Mouse (Mus musculus): ENCODE measurements at regions not wholly inside any gene's neighbourhood (a gene's known extent, or its start where the extent isn't known, plus 50 kb on each side); places are given as distances from the start of the nearest gene placed in this dataset.

DNA sequence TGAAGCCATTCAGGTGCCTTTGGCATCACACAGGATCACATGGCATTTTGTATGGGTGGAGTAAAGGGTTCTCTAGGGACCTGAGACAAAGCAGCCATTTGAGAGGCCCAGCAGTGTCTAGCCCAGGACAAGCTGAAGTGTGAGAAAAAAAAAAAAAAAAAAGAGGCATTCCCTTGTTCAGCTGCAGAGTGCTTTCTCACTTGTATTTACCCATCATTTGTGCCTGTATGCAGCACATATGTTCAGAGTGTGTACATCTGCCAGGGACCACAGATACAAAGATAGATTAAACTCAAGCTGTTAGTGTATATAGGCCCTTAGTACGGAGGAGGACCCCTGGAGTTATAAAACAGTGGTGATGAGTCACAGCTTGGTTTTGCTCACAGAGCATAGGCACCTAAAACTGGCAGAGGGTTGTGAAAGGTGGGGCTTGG, 159.4 kb upstream of the Arrdc4 start:
- Histone ChIP-seq H3K4me2 (replicated peaks; ENCODE audit: low read depth) (no peak overlapping the region), H3K27me3 (ENCODE audit: control insufficient read depth, insufficient read depth, low read length) (no peaks in the 10 kb centered on the region), H3K9ac (ENCODE audit: low read length) (no peak overlapping the region), H3K4me1 (replicated peaks; ENCODE audit: control insufficient read depth, insufficient read depth) (no peaks in the 10 kb centered on the region), H3K36me3 (ENCODE audit: control insufficient read depth, insufficient read depth, low read length) (no peaks in the 10 kb centered on the region), H3K9me3 (ENCODE audit: control insufficient read depth, low read length) (no peaks in the 10 kb centered on the region), H3K4me3 (ENCODE audit: low read depth, low read length) (no peak overlapping the region), H3K27ac (replicated peaks) (no peak overlapping the region)
- WGBS, result 24% methylated on average over 1 of the region's 1 CpGs
- no peak for ATAC-seq (ENCODE audit: low FRiP score, low TSS enrichment)
- no peak for DNase-seq (ENCODE audit: low spot score)
- TF ChIP-seq EP300 (optimal IDR thresholded peaks at IDR 0.05) (no peak), CTCF (IDR thresholded peaks at IDR 0.05; ENCODE audit: low read depth) (no peak)

DNA sequence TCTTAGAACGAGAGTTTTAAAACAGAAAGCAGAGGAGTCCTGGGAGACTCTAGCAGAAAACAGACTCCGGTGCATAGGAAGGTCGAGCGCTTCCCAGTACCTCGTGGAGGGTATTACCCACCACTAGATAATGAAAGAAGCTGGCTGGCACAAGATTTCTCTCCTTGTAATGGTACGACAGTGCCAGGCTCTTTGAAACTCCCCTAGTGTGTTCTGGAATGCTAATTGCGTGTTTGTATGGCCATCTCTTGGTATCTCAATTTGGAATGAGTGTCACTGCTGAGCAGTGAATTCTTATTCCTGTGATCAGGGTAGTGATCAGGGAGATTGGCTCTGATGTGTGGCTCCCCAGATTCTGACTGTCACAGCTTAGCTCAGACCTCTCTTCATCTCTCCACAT, 158.8 kb upstream of the Arrdc4 start:
- no peaks in the 10 kb centered on the region for H3K4me1 ChIP-seq (replicated peaks; ENCODE audit: control insufficient read depth, insufficient read depth)

DNA sequence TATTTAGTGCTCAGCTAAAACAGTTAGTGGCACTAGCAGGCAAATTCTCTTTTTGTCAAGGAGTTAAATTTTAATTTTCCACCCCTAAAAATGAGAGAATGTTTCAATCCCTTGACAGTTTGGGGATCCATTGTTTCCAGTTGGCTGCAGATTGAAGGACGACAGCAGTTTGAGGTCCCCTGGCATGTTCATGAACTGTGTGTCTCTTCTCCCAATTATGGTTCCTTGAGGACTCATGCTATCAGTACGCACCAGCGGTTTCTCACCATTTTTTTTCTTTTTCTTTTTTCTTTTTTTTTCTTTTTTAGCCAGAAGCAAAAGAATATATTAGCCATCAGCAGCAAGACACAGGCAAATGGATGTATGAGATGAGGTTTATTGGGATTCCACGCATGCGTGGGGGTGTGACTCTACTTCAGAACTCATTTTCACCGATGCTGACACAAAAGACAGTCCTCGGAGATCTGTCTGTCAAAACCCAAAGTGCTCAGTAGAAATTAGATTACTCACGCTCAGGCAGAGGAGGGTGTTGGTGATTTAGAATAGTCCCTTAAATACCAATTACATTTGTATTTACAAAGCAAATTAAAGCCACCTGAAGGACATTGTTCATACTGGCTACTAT, 157.8 kb upstream of the Arrdc4 start:
- Histone ChIP-seq H3K4me1 (replicated peaks; ENCODE audit: control insufficient read depth, insufficient read depth) (no peaks in the 10 kb centered on the region), H3K36me3 (ENCODE audit: control insufficient read depth, insufficient read depth, low read length) (no peaks in the 10 kb centered on the region), H3K27ac (replicated peaks) (no peak overlapping the region), H3K9me3 (ENCODE audit: control insufficient read depth, low read length) (no peaks in the 10 kb centered on the region), H3K27me3 (ENCODE audit: control insufficient read depth, insufficient read depth, low read length) (no peaks in the 10 kb centered on the region), H3K9ac (ENCODE audit: low read length) (no peak overlapping the region), H3K4me3 (ENCODE audit: low read depth, low read length) (no peak overlapping the region), H3K4me2 (replicated peaks; ENCODE audit: low read depth) (no peak overlapping the region)
- 81% methylated on average over 8 of the region's 8 CpGs for WGBS
- DNase-seq (ENCODE audit: low spot score) (no peak), ATAC-seq (ENCODE audit: low FRiP score, low TSS enrichment) (no peak)
- no peak for TF ChIP-seq EP300 (optimal IDR thresholded peaks at IDR 0.05)
- no peak for TF ChIP-seq CTCF (IDR thresholded peaks at IDR 0.05; ENCODE audit: low read depth)

More for the DNA sequence above, 158.8 kb upstream of the Arrdc4 start:
- Histone ChIP-seq H3K9me3 (ENCODE audit: control insufficient read depth, low read length) (no peaks in the 10 kb centered on the region), H3K4me2 (replicated peaks; ENCODE audit: low read depth) (no peak overlapping the region), H3K9ac (ENCODE audit: low read length) (no peak overlapping the region), H3K4me3 (ENCODE audit: low read depth, low read length) (no peak overlapping the region), H3K27ac (replicated peaks) (no peak overlapping the region), H3K36me3 (ENCODE audit: control insufficient read depth, insufficient read depth, low read length) (no peaks in the 10 kb centered on the region), H3K27me3 (ENCODE audit: control insufficient read depth, insufficient read depth, low read length) (no peaks in the 10 kb centered on the region)
- DNase-seq (ENCODE audit: low spot score) (no peak), ATAC-seq (ENCODE audit: low FRiP score, low TSS enrichment) (no peak)
- no peak for TF ChIP-seq EP300 (optimal IDR thresholded peaks at IDR 0.05)
- TF ChIP-seq CTCF (IDR thresholded peaks at IDR 0.05; ENCODE audit: low read depth), result no peak
- WGBS, result 86% methylated on average over 7 of the region's 7 CpGs

DNA sequence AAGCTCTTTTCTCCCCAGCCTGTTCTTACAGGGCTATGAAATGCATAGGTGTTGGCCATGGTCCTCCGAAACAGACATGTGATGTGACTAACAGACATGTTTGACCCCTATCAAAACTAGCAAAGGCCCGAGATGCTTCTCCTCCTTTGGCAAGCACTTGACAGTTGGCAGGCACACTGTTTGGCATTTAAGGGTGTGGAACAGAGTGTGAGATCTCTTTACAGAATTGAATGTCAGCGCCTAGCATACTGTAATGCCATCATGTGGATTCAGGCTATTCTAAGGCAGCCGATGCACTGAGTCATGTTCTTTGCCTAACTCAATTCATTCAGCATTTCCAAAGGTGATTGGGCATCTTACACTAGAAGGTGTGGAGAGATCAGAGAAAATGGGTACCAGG, 156.8 kb upstream of the Arrdc4 start:
- H3K9ac ChIP-seq (ENCODE audit: low read length), result no peak overlapping the region
- TF ChIP-seq EP300 (optimal IDR thresholded peaks at IDR 0.05) (no peak), CTCF (IDR thresholded peaks at IDR 0.05; ENCODE audit: low read depth) (no peak)
- no peaks in the 10 kb centered on the region for H3K9me3 ChIP-seq (ENCODE audit: control insufficient read depth, low read length)
- no peak overlapping the region for H3K4me2 ChIP-seq (replicated peaks; ENCODE audit: low read depth)
- no peaks in the 10 kb centered on the region for H3K36me3 ChIP-seq (ENCODE audit: control insufficient read depth, insufficient read depth, low read length)
- no peak overlapping the region for H3K27ac ChIP-seq (replicated peaks)
- H3K27me3 ChIP-seq (ENCODE audit: control insufficient read depth, insufficient read depth, low read length), result no peaks in the 10 kb centered on the region
- H3K4me3 ChIP-seq (ENCODE audit: low read depth, low read length), result no peak overlapping the region
- 85% methylated on average over 4 of the region's 4 CpGs for WGBS
- no peaks in the 10 kb centered on the region for H3K4me1 ChIP-seq (replicated peaks; ENCODE audit: control insufficient read depth, insufficient read depth)
- no peak for ATAC-seq (ENCODE audit: low FRiP score, low TSS enrichment)
- no peak for DNase-seq (ENCODE audit: low spot score)

DNA sequence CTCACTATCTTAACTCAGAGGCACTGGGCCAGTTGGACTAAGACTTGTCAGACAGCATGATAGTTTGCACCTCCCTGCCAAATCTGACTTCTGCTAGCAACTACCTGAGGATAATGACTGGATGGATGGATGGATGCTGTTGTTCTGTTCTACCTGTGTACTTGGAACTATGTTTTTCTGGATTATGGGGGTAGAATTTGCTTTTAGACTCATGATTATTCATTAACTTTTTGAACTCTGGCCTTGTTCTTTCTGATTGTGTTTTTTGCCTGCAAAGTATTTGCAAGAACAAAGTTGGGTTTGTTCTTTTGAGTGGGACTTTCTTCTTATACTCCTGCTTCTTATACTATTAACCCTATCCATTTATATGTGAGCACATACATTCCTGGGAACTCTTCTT, 137.1 kb upstream of the Arrdc4 start:
- H3K27ac ChIP-seq (replicated peaks), result no peak overlapping the region
- no peak overlapping the region for H3K4me3 ChIP-seq (ENCODE audit: low read depth, low read length)
- H3K27me3 ChIP-seq (ENCODE audit: control insufficient read depth, insufficient read depth, low read length), result no peaks in the 10 kb centered on the region
- ATAC-seq (ENCODE audit: low FRiP score, low TSS enrichment) (no peak), DNase-seq (ENCODE audit: low spot score) (no peak)
- TF ChIP-seq EP300 (optimal IDR thresholded peaks at IDR 0.05) (no peak), CTCF (IDR thresholded peaks at IDR 0.05; ENCODE audit: low read depth) (no peak)
- no peaks in the 10 kb centered on the region for H3K9me3 ChIP-seq (ENCODE audit: control insufficient read depth, low read length)
- no peak overlapping the region for H3K4me2 ChIP-seq (replicated peaks; ENCODE audit: low read depth)
- no peaks in the 10 kb centered on the region for H3K4me1 ChIP-seq (replicated peaks; ENCODE audit: control insufficient read depth, insufficient read depth)
- no peak overlapping the region for H3K9ac ChIP-seq (ENCODE audit: low read length)
- no peaks in the 10 kb centered on the region for H3K36me3 ChIP-seq (ENCODE audit: control insufficient read depth, insufficient read depth, low read length)

DNA sequence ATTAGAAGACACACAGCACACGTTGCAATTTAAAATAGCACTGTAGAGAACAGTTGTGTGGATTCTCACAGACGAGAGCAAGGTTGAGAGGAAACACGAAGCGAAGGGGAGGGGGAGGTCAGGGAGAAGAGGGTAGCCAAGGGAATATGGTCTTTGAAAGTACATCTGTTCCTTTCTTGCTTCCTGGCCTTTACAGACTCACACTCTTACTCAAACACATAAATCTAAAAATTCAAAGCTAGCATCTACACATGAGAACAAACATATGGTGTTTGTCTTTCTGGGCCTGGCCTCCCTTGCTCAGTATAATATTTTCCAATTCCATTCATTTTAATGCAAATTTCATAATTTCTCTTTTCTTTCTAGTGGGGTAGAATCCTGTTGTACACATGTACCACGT, 124.0 kb upstream of the Arrdc4 start:
- H3K4me1 ChIP-seq (replicated peaks; ENCODE audit: control insufficient read depth, insufficient read depth), result no peaks in the 10 kb centered on the region
- H3K4me2 ChIP-seq (replicated peaks; ENCODE audit: low read depth), result no peak overlapping the region
- H3K27me3 ChIP-seq (ENCODE audit: control insufficient read depth, insufficient read depth, low read length), result no peaks in the 10 kb centered on the region
- 42% methylated on average over 5 of the region's 5 CpGs for WGBS
- H3K9me3 ChIP-seq (ENCODE audit: control insufficient read depth, low read length), result no peaks in the 10 kb centered on the region
- H3K4me3 ChIP-seq (ENCODE audit: low read depth, low read length), result no peak overlapping the region
- ATAC-seq (ENCODE audit: low FRiP score, low TSS enrichment), result no peak
- H3K36me3 ChIP-seq (ENCODE audit: control insufficient read depth, insufficient read depth, low read length), result no peaks in the 10 kb centered on the region
- TF ChIP-seq CTCF (IDR thresholded peaks at IDR 0.05; ENCODE audit: low read depth) (no peak), EP300 (optimal IDR thresholded peaks at IDR 0.05) (no peak)
- H3K9ac ChIP-seq (ENCODE audit: low read length), result no peak overlapping the region
- DNase-seq (ENCODE audit: low spot score), result no peak
- H3K27ac ChIP-seq (replicated peaks), result no peak overlapping the region
